Mouse (Mus musculus) left cerebral cortex, adult 18-20 months (tissue): ENCODE measurements at regions not wholly inside any gene's neighbourhood (a gene's known extent, or its start where the extent isn't known, plus 50 kb on each side); places are given as distances from the start of the nearest gene placed in this dataset.

Experiments used
- DNase-seq, 2 experiments: peaks; one replicate each; pipeline ENCODE4 v3.0.0; 2021 to 2022; ENCODE audit warnings: low spot score in 2 of 2, mixed read lengths in 1 of 2

GRCm38 (mm10) chr9:115607961-115608360 lies 297.7 kb upstream of the Stt3b start:
- DNase-seq, result no peak

- DNase-seq, result no peak
Observed at GRCm38 (mm10) chr9:115608377-115608776, 298.2 kb upstream of the Stt3b start.

GRCm38 (mm10) chr9:115609904-115610303 lies 299.4 kb upstream of the Gadl1 start:
- no peak for DNase-seq

- no peak for DNase-seq
Observed at GRCm38 (mm10) chr9:115611713-115612112, 297.5 kb upstream of the Gadl1 start.

GRCm38 (mm10) chr9:115612908-115613307 lies 296.3 kb upstream of the Gadl1 start:
- no peak for DNase-seq

GRCm38 (mm10) chr9:115614007-115614406 lies 295.2 kb upstream of the Gadl1 start:
- DNase-seq, result no peak

- no peak for DNase-seq
Observed at GRCm38 (mm10) chr9:115617909-115618308, 291.3 kb upstream of the Gadl1 start.

- no peak for DNase-seq
Observed at GRCm38 (mm10) chr9:115623948-115624347, 285.3 kb upstream of the Gadl1 start.

GRCm38 (mm10) chr9:115624721-115625496 lies 284.3 kb upstream of the Gadl1 start:
- DNase-seq, result peak in 1 of 2 experiments; percentile 6

GRCm38 (mm10) chr9:115627551-115627950 lies 281.7 kb upstream of the Gadl1 start:
- no peak for DNase-seq

- DNase-seq, result no peak
Observed at GRCm38 (mm10) chr9:115637114-115637513, 272.1 kb upstream of the Gadl1 start.

GRCm38 (mm10) chr9:115640781-115641180 lies 268.5 kb upstream of the Gadl1 start:
- no peak for DNase-seq

- DNase-seq, result no peak
Observed at GRCm38 (mm10) chr9:115642032-115642431, 267.2 kb upstream of the Gadl1 start.

- DNase-seq, result no peak
Observed at GRCm38 (mm10) chr9:115644953-115645352, 264.3 kb upstream of the Gadl1 start.

GRCm38 (mm10) chr9:115646226-115646625 lies 263.0 kb upstream of the Gadl1 start:
- no peak for DNase-seq

GRCm38 (mm10) chr9:115651708-115652107 lies 257.5 kb upstream of the Gadl1 start:
- peak; percentile 9 to 11 for DNase-seq

GRCm38 (mm10) chr9:115653116-115653515 lies 256.1 kb upstream of the Gadl1 start:
- DNase-seq, result no peak

- no peak for DNase-seq
Observed at GRCm38 (mm10) chr9:115654933-115655332, 254.3 kb upstream of the Gadl1 start.

GRCm38 (mm10) chr9:115656538-115656937 lies 252.7 kb upstream of the Gadl1 start:
- no peak for DNase-seq

GRCm38 (mm10) chr9:115656994-115657713 lies 252.1 kb upstream of the Gadl1 start:
- DNase-seq, result no peak

- DNase-seq, result no peak
Observed at GRCm38 (mm10) chr9:115658477-115658876, 250.8 kb upstream of the Gadl1 start.

- DNase-seq, result no peak
Observed at GRCm38 (mm10) chr9:115660371-115660770, 248.9 kb upstream of the Gadl1 start.
